Mouse (Mus musculus): ENCODE measurements around the gene Cyp3a57. TPM values are rescaled to one million over a fixed set of nuclear protein-coding genes. Genes with fewer than 3 reads are reported as not detected.
"Not testable (repeated sequence)": the region's sequence is repeated elsewhere in the genome, so short reads cannot be mapped to it uniquely, and the experiment has no call there.

Cyp3a57 gene
- polyA plus RNA-seq (2016; fragmentation: Nextera tagmentation; extraction: Ambion mirVana) = not detected in 2 replicates

DNA sequence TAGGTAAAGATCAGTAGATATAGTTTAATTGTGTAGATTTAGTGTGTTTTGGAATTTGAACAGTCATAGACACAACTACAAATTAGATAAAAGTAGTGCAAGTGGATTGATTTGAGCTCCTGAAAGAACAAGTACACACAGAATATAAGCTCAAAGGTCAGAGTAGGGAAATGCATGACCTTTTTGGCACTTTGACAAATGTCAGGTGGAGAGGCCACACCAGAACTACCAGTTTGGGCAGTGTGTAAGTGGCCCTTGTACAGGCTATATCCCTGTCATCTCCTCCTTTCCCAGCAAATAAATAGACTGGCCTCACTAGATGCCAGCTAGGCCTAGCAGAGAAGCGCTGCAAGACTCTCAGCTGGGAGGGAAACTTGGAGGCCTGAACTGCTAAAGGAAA, at the start of gene Cyp3a57:
TSS of gene Cyp3a57 (plus strand) at position 339 of the 400 bp plus-strand sequence.
- H3K27ac ChIP-seq = no peak within 1 kb of the TSS
- H3K36me3 ChIP-seq = no peaks in the 10 kb centered on the region
- no peak within 1 kb of the TSS for H3K4me3 ChIP-seq
- 83% methylated on average over 1 of the region's 1 CpGs for WGBS
- DNase-seq (ENCODE audit: low spot score) = no peak
- no peaks in the 10 kb centered on the region for H3K4me1 ChIP-seq
- H3K9me3 ChIP-seq (replicated peaks) = no peaks in the 10 kb centered on the region
- no peaks in the 10 kb centered on the region for H3K27me3 ChIP-seq (ENCODE audit: low read depth, poor library complexity, severe bottlenecking)

DNA sequence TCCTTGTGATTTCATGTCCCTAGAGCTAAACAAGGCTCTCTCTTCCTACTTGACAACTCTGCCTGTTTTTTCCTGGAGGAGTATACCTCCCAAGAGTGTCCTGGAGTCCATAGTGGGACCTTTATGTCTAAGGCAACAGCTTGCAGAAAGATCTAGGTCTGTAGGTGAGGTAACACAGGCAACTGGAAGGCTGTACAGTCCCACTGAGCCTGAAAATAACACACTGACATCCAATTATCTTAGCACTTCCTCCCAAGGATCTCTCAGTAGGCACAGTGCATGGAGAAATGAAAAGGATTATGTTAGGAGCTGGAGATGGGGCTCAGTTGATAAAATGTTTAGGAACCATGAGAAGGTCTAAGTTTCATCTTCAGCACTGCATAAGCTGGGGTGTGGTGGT, 44.6 kb upstream of the Cyp3a57 start:
- Histone ChIP-seq H3K4me3 (no peak overlapping the region), H3K36me3 (no peaks in the 10 kb centered on the region)
- no peak for DNase-seq (ENCODE audit: low spot score)

DNA sequence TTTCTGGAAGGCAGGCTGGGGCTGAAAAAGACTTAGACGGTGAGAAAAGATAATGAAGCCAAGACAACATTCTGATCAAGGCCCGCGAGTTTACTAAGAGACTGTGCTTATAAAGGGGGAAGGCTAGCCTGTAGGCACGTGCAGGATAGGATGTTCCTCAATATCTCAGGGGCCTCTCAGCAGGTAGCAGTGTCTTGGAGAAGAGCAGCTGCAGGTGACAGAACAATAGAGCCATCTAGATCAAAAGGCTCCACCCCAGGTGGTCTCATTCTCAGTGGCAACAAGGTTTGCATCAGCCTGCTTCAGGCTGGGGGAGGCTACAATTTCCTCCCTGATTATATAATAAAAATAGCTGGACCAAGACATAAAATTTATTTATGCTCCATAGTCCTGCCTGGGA, 43.3 kb upstream of the Cyp3a57 start:
- H3K27ac ChIP-seq; H3K4me1 ChIP-seq; H3K9me3 ChIP-seq (replicated peaks); H3K4me3 ChIP-seq; H3K27me3 ChIP-seq (ENCODE audit: low read depth, poor library complexity, severe bottlenecking); DNase-seq (ENCODE audit: low spot score); H3K36me3 ChIP-seq: not testable (repeated sequence)
- WGBS = 70% methylated on average over 4 of the region's 4 CpGs

More for the DNA sequence above, 44.6 kb upstream of the Cyp3a57 start:
- H3K27ac ChIP-seq = no peak overlapping the region
- H3K9me3 ChIP-seq (replicated peaks) = no peaks in the 10 kb centered on the region
- H3K4me1 ChIP-seq = no peaks in the 10 kb centered on the region
- H3K27me3 ChIP-seq (ENCODE audit: low read depth, poor library complexity, severe bottlenecking) = no peaks in the 10 kb centered on the region

DNA sequence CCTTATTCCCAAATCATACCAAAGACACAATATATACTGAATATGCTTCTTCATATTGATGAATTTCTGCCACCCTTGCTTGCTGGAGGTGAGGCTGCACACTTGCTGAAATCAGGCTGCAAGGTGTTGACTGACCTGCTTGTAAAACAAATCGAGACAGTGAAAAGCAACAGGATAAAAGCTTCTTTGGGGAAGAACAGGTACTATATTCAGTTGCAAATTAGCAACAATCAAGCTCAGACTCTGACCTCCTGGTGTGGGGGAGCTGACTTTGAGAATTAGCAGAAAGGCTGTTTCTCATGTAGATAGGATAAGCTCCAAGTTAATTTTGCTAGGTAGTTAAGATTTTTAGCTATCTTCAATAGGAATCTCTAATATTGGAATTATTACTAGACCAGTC, 42.7 kb upstream of the Cyp3a57 start:
- H3K36me3 ChIP-seq = no peaks in the 10 kb centered on the region

DNA sequence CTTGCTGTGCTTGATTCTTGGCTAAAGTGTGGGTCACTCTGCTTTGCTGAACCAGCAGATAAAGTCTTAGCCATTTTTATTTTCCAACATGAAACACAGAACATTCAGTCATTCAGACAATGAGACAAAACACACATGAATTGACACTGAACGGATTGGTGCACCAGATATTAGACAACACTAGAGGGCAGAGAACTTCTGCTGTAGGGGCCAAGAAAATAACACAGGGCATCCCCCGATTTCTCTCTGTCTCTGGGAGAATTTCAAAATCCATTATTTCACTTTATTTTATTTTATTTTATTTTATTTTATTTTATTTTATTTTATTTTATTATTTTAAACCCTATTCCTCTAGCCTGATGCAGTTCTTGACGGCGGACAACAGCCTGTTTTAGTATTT, 38.1 kb upstream of the Cyp3a57 start:
- not testable (repeated sequence) for H3K4me1 ChIP-seq; DNase-seq (ENCODE audit: low spot score); H3K36me3 ChIP-seq; H3K9me3 ChIP-seq (replicated peaks); H3K27me3 ChIP-seq (ENCODE audit: low read depth, poor library complexity, severe bottlenecking); H3K4me3 ChIP-seq; H3K27ac ChIP-seq
- WGBS = 93% methylated on average over 4 of the region's 4 CpGs

More for the DNA sequence above, 42.7 kb upstream of the Cyp3a57 start:
- Histone ChIP-seq H3K4me3 (no peak overlapping the region), H3K27me3 (ENCODE audit: low read depth, poor library complexity, severe bottlenecking) (no peaks in the 10 kb centered on the region), H3K4me1 (no peaks in the 10 kb centered on the region), H3K27ac (no peak overlapping the region), H3K9me3 (replicated peaks) (no peaks in the 10 kb centered on the region)
- no peak for DNase-seq (ENCODE audit: low spot score)
- 80% methylated on average over 1 of the region's 1 CpGs for WGBS

DNA sequence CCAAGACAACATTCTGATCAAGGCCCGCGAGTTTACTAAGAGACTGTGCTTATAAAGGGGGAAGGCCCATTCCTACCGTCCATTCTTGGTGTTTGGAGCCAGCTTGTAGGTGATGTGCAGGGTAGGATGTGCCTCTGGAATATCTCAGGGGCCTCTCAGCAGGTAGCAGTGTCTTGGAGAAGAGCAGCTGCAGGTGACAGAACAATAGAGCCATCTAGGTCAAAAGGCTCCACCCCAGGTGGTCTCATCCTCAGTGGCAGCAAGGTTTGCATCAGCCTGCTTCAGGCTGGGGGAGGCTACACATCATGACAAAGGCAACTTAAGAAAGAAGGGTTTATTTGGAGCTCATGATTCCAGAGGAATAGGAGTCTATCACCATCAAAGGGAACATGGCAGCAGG, 37.3 kb upstream of the Cyp3a57 start:
- DNase-seq (ENCODE audit: low spot score); H3K27me3 ChIP-seq (ENCODE audit: low read depth, poor library complexity, severe bottlenecking); H3K36me3 ChIP-seq; H3K4me3 ChIP-seq; H3K4me1 ChIP-seq; H3K27ac ChIP-seq; H3K9me3 ChIP-seq (replicated peaks): not testable (repeated sequence)
- 83% methylated on average over 3 of the region's 3 CpGs for WGBS

DNA sequence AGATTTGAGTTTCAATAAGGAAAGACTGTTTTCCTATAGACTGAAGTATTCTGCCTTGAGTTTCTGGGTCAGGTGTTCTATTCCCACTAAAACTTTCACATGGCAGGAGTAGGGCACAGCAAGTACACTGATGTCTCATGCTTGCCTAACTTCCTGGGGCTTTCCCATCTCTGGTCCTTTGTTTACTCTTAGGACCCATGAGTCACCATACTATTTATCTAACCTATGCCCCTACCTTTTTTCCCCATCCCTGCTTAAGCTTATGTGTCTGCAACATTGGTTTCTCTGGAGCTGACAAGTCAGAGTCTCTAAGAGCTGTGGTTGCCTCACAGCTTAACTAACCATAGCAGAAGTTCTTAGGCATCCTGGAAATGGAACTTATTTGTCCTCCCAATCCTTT, 31.2 kb upstream of the Cyp3a57 start:
- Histone ChIP-seq H3K27ac (no peak overlapping the region), H3K36me3 (no peaks in the 10 kb centered on the region), H3K4me1 (no peaks in the 10 kb centered on the region), H3K4me3 (no peak overlapping the region), H3K27me3 (ENCODE audit: low read depth, poor library complexity, severe bottlenecking) (no peaks in the 10 kb centered on the region), H3K9me3 (replicated peaks) (no peaks in the 10 kb centered on the region)
- DNase-seq (ENCODE audit: low spot score) = no peak

DNA sequence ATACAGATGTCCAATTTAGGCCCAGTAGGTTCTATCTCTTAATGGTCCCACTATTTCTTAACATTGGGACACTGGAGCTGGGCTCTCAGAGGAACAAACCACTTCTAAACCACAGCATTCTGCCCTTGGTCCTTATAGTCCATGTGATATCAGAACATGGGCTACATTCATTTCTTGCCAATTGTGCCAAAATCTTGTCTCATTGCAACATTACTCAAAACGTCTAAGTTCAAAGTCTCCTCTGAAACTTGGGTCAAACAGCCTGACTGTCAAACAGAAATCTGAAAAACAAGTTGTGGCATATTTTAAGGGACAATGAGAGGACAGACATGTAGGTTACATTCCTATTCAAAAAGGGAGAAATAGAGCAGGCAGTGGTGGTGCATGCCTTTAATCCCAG, 27.9 kb upstream of the Cyp3a57 start:
- peaks cover 2% of the 10 kb centered on the region; the same call in 1 of the 2 replicates for H3K9me3 ChIP-seq (replicated peaks)
- DNase-seq (ENCODE audit: low spot score) = no peak
- H3K27me3 ChIP-seq (ENCODE audit: low read depth, poor library complexity, severe bottlenecking) = no peaks in the 10 kb centered on the region
- H3K4me1 ChIP-seq = no peaks in the 10 kb centered on the region
- 91% methylated on average over 1 of the region's 1 CpGs for WGBS
- H3K36me3 ChIP-seq = no peaks in the 10 kb centered on the region
- H3K4me3 ChIP-seq = no peak overlapping the region
- no peak overlapping the region for H3K27ac ChIP-seq

DNA sequence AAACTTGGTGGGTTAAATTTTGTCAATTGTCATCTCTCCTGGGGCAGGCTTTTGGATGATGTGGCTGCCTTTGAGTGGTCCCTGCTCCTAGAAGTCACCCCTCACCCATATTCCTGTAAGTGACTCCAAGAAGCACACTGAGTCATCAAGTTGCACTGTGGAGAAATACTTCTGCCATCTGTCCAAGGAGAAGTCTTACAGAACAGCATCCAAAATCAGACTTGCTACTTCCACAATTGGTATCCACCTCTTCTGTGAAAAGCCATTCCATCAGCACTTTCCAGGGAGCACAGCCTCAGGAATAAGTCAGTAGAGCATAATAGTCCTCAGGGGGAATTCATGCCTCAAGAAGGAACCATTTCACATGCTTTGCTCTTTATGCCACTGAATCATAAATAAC, 6.3 kb upstream of the Cyp3a57 start:
- not testable (repeated sequence) for H3K27me3 ChIP-seq (ENCODE audit: low read depth, poor library complexity, severe bottlenecking); H3K27ac ChIP-seq; H3K9me3 ChIP-seq (replicated peaks); H3K4me3 ChIP-seq; H3K36me3 ChIP-seq; DNase-seq (ENCODE audit: low spot score); H3K4me1 ChIP-seq

DNA sequence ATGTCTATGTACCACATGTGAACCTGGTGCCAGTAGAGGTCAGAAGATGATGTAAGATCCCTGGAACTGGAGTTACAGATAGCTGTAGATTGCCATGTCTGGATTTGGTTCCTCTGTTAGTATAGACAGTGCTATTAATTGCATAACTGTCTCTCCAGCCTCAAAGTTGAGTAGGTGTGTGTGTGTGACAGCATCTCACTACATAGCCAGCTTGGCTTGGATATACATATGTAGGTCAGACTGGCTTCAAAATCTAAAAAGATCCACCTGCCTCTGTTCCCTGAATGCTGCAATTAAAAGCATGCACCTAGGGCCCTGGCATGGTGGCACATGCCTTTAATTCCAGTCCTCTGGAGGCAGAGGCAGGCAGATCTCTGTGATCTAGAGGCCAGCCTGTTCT, 4.6 kb downstream of the Cyp3a57 start:
- Histone ChIP-seq H3K9me3 (replicated peaks) (no peaks in the 10 kb centered on the region), H3K4me1 (no peaks in the 10 kb centered on the region)

DNA sequence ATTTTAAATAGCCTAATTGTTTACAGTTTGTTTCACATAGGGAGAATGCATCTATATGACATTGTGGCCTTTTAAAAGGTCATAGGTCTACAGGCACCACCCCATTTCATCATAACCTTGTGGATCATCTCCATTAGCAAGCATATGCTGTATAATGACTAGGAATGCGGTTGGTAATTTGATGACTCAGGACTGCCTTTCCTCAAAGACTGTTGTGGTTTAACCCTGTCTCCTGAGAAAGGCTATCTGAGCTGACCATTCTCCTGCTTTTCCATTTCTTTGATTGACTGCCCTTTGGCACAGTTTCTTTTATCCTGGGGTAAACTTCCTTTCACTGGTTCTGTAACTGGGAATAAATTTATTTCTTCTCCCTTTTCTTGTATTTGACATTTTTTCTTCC, 8.0 kb downstream of the Cyp3a57 start:
- Histone ChIP-seq H3K4me3 (no peak overlapping the region), H3K4me1 (no peaks in the 10 kb centered on the region), H3K9me3 (replicated peaks) (no peaks in the 10 kb centered on the region), H3K27me3 (ENCODE audit: low read depth, poor library complexity, severe bottlenecking) (no peaks in the 10 kb centered on the region), H3K36me3 (no peaks in the 10 kb centered on the region), H3K27ac (no peak overlapping the region)
- no peak for DNase-seq (ENCODE audit: low spot score)
- WGBS = 88% methylated on average over 1 of the region's 1 CpGs

More for the DNA sequence above, 4.6 kb downstream of the Cyp3a57 start:
- H3K36me3 ChIP-seq = no peaks in the 10 kb centered on the region
- no peaks in the 10 kb centered on the region for H3K27me3 ChIP-seq (ENCODE audit: low read depth, poor library complexity, severe bottlenecking)
- H3K4me3 ChIP-seq = no peak overlapping the region
- no peak overlapping the region for H3K27ac ChIP-seq
- no peak for DNase-seq (ENCODE audit: low spot score)

DNA sequence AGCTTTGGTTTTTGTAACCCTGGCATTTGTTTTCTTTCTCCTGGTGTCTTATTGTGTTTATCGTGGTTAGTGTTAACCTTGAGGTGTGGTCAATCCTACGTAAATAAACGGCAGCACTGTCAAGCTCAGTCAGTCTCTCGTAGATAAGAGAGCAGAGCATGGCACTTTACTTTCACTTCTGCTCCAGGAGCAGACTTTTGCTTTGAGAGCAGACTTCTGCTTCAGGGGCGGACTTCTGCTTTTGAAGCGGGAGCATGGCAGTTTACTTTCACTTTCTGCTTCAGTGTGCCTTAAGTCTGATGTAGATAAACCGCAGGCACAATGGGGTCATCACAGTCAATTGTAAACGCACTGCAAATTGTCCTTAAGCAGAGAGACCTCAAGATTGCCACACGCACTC, 70.3 kb downstream of the Cyp3a57 start:
- H3K4me1 ChIP-seq; DNase-seq (ENCODE audit: low spot score); H3K4me3 ChIP-seq; H3K27ac ChIP-seq; H3K27me3 ChIP-seq (ENCODE audit: low read depth, poor library complexity, severe bottlenecking); H3K36me3 ChIP-seq: not testable (repeated sequence)
- peaks cover 15% of the 10 kb centered on the region; the same call in 1 of the 2 replicates for H3K9me3 ChIP-seq (replicated peaks)
- WGBS = 91% methylated on average over 9 of the region's 9 CpGs

DNA sequence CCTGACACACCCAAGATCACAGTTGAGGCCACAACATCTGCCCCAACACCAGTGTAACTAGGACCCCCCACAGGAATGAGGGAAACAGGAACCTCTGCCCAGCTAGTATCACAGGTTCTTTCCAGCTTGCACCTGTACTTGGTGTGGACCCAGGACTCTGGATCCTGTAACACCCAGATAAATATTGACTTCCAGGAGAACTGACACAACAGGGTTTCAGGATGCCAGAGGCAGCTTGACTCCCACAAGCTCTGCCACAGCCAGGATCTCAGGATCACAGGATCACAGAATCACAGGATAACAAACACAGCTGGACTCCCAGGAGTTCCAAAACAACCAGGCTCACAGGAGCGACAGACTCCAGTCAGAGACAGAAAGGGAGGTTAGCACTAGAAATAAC, 77.2 kb downstream of the Cyp3a57 start:
- H3K4me3 ChIP-seq = no peak overlapping the region
- 88% methylated on average over 1 of the region's 1 CpGs for whole genome bisulfite sequencing
- no peaks in the 10 kb centered on the region for H3K27me3 ChIP-seq (ENCODE audit: low read depth, poor library complexity, severe bottlenecking)
- no peaks in the 10 kb centered on the region for H3K36me3 ChIP-seq
- DNase-seq (ENCODE audit: low spot score) = no peak
- H3K9me3 ChIP-seq (replicated peaks) = peaks cover 2% of the 10 kb centered on the region; the same call in 1 of the 2 replicates
- no peaks in the 10 kb centered on the region for H3K4me1 ChIP-seq
- H3K27ac ChIP-seq = no peak overlapping the region

DNA sequence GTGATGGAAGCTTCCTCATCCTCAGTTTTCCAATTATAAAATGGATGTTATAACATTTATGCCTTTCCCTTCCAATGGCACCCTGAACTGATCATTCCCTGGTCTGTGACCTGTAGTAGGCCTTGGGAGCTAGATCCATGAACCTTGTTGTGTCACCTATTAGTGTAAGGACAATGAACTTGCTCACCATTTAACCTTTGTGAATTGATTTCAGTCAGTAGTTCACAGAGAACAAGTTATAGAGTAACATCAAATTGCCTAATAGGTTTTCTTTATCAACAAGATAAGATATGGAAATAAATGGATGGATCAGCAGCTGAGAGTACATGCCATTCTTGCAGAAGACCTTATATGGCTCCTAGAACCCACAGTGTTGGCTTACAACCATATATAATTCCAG, 85.9 kb downstream of the Cyp3a57 start:
- no peaks in the 10 kb centered on the region for H3K4me1 ChIP-seq
- H3K27me3 ChIP-seq (ENCODE audit: low read depth, poor library complexity, severe bottlenecking) = no peaks in the 10 kb centered on the region
- no peaks in the 10 kb centered on the region for H3K36me3 ChIP-seq
- DNase-seq (ENCODE audit: low spot score) = no peak
- no peak overlapping the region for H3K27ac ChIP-seq
- peaks cover 11% of the 10 kb centered on the region for H3K9me3 ChIP-seq (replicated peaks)
- no peak overlapping the region for H3K4me3 ChIP-seq

Data from limb, embryonic 10.5 days (tissue).